Mouse (Mus musculus): ENCODE results near the gene Inppl1. TPM values are rescaled to one million over a fixed set of nuclear protein-coding genes. Genes with fewer than 3 reads are reported as not detected.

The Inppl1 gene
- total and polyA plus RNA-seq, 2 experiments from 2014 or later = 9.6 to 15.4 TPM

DNA sequence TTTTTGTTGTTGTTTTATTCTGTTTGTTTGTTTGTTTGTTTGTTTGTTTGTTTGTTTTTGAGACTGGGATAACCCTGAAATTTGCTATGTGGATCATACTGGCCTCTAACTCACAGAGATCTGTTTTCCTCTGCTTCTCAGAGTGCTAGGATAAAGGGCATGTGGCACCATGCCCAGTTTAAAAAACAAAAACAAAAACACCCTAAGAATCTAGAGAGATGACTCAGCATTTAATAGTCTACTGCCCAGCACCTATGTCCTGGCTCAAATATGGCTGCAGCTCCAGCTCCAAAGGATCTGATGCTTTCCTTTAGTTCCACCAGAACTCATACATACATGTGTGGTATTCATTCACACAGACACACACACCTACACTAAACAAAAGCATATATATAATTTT, 22.9 kb upstream of the Inppl1 start:
- no peak for DNase-seq
- Histone ChIP-seq H3K27ac (ENCODE audit: low read depth, low read length) (no peak overlapping the region), H3K9ac (no peak overlapping the region), H3K4me1 (ENCODE audit: insufficient read depth) (no peaks in the 10 kb centered on the region), H3K4me3 (ENCODE audit: low read depth, low read length) (no peak overlapping the region), H3K36me3 (ENCODE audit: insufficient read depth) (no peaks in the 10 kb centered on the region), H3K27me3 (ENCODE audit: insufficient read depth, low read length) (no peaks in the 10 kb centered on the region), H3K4me2 (ENCODE audit: low read depth) (no peak overlapping the region), H3K9me3 (ENCODE audit: low read length) (no peaks in the 10 kb centered on the region)
- ATAC-seq = no peak
- TF ChIP-seq CTCF (IDR thresholded peaks at IDR 0.05; ENCODE audit: low read depth) = no peak

DNA sequence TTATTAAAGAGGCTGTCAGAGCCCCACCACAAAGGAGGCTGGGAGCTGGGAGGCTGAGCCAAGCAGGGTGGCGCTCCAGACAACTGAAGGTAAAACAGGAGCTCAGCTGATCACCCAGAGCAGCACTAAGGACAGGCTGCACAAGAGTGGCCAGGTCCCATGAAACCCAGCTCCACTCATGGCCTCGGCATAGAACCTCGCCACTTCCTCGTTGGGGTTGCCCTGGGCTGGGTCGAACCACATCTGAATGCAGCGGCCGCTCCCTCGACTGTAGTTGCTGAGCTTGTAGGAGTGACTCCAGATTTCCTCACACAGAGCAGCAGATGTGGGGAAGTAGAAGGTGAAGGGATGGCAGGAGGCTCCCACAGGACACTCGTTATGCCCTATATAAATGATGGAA, 20.3 kb upstream of the Inppl1 start:
- Histone ChIP-seq H3K36me3 (ENCODE audit: insufficient read depth) (no peaks in the 10 kb centered on the region), H3K9ac (no peak overlapping the region), H3K4me1 (ENCODE audit: insufficient read depth) (no peaks in the 10 kb centered on the region), H3K9me3 (ENCODE audit: low read length) (no peaks in the 10 kb centered on the region), H3K27me3 (ENCODE audit: insufficient read depth, low read length) (no peaks in the 10 kb centered on the region), H3K4me3 (ENCODE audit: low read depth, low read length) (no peak overlapping the region), H3K4me2 (ENCODE audit: low read depth) (no peak overlapping the region), H3K27ac (ENCODE audit: low read depth, low read length) (no peak overlapping the region)
- ATAC-seq (no peak), DNase-seq (no peak)
- 77% methylated on average over 9 of the region's 9 CpGs for WGBS
- TF ChIP-seq CTCF (IDR thresholded peaks at IDR 0.05; ENCODE audit: low read depth) = no peak

GRCm38 (mm10) chr7:101857094-101857493, 19.1 kb upstream of the Inppl1 start, which contains the start of gene Folr2:
Folr2 (minus strand) TSS chr7:101857194.
- H3K27me3 ChIP-seq (ENCODE audit: insufficient read depth, low read length) = no peaks in the 10 kb centered on the region
- no peaks in the 10 kb centered on the region for H3K36me3 ChIP-seq (ENCODE audit: insufficient read depth)
- TF ChIP-seq CTCF (IDR thresholded peaks at IDR 0.05; ENCODE audit: low read depth) = no peak
- no peak within 1 kb of the TSS for H3K9ac ChIP-seq
- no peak for DNase-seq
- 90% methylated on average over 4 of the region's 4 CpGs for whole genome bisulfite sequencing
- no peak within 1 kb of the TSS for H3K4me3 ChIP-seq (ENCODE audit: low read depth, low read length)
- H3K9me3 ChIP-seq (ENCODE audit: low read length) = no peaks in the 10 kb centered on the region
- ATAC-seq = no peak
- no peak within 1 kb of the TSS for H3K27ac ChIP-seq (ENCODE audit: low read depth, low read length)
- H3K4me1 ChIP-seq (ENCODE audit: insufficient read depth) = no peaks in the 10 kb centered on the region
- no peak within 1 kb of the TSS for H3K4me2 ChIP-seq (ENCODE audit: low read depth)

GRCm38 (mm10) chr7:101853816-101854215, 15.8 kb upstream of the Inppl1 start:
- H3K4me2 ChIP-seq (ENCODE audit: low read depth) = no peak overlapping the region
- H3K36me3 ChIP-seq (ENCODE audit: insufficient read depth) = no peaks in the 10 kb centered on the region
- no peak overlapping the region for H3K9ac ChIP-seq
- no peak for TF ChIP-seq CTCF (IDR thresholded peaks at IDR 0.05; ENCODE audit: low read depth)
- H3K9me3 ChIP-seq (ENCODE audit: low read length) = no peaks in the 10 kb centered on the region
- no peak overlapping the region for H3K4me3 ChIP-seq (ENCODE audit: low read depth, low read length)
- H3K4me1 ChIP-seq (ENCODE audit: insufficient read depth) = no peaks in the 10 kb centered on the region
- no peaks in the 10 kb centered on the region for H3K27me3 ChIP-seq (ENCODE audit: insufficient read depth, low read length)
- 88% methylated on average over 2 of the region's 2 CpGs for WGBS
- ATAC-seq = no peak
- no peak for DNase-seq
- no peak overlapping the region for H3K27ac ChIP-seq (ENCODE audit: low read depth, low read length)

DNA sequence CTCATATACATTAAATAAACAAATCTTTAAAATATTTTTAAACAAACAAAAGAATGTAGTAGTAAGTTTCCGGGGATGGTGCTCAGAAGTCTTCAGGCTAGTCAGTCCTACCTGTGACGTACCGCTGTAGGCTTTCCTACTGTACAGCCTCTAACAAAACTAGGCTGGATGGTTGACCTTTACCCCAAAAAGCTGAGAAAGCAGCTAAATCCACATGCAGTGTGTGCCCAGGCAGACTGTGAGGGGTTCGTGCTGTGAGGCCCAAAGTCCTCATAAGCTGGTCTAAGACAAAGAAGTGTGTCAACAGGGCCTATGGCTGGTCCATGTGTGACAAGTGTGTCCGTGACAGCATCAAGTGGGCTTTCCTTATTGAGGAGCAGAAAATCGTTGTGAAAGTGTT, 14.8 kb upstream of the Inppl1 start:
- no peaks in the 10 kb centered on the region for H3K4me1 ChIP-seq (ENCODE audit: insufficient read depth)
- DNase-seq = no peak
- no peak for TF ChIP-seq CTCF (IDR thresholded peaks at IDR 0.05; ENCODE audit: low read depth)
- no peak overlapping the region for H3K4me2 ChIP-seq (ENCODE audit: low read depth)
- H3K4me3 ChIP-seq (ENCODE audit: low read depth, low read length) = no peak overlapping the region
- no peak overlapping the region for H3K9ac ChIP-seq
- ATAC-seq = no peak
- no peaks in the 10 kb centered on the region for H3K27me3 ChIP-seq (ENCODE audit: insufficient read depth, low read length)
- no peak overlapping the region for H3K27ac ChIP-seq (ENCODE audit: low read depth, low read length)
- 83% methylated on average over 6 of the region's 6 CpGs for WGBS
- H3K36me3 ChIP-seq (ENCODE audit: insufficient read depth) = no peaks in the 10 kb centered on the region
- H3K9me3 ChIP-seq (ENCODE audit: low read length) = no peaks in the 10 kb centered on the region

DNA sequence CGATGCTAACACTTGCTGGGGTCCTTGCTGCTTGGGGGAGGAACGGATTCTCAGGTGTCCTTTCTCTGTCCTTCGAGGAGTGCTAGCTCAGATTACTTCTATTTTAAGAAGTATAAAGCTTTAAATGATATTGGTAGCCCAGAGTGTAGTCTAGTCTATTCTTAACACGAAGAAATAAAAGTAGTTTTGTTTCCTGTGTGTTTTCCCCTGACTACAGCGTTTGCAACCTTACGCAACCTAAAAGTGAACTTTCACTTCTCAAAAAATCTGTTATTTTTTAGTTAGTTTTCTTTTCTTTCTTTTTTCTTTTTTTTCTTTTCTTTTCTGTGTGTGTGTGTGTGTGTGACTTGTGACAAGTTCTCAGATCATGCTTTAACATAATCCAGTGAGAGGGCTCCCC, 13.7 kb upstream of the Inppl1 start:
- no peaks in the 10 kb centered on the region for H3K9me3 ChIP-seq (ENCODE audit: low read length)
- no peaks in the 10 kb centered on the region for H3K36me3 ChIP-seq (ENCODE audit: insufficient read depth)
- no peaks in the 10 kb centered on the region for H3K27me3 ChIP-seq (ENCODE audit: insufficient read depth, low read length)
- H3K4me3 ChIP-seq (ENCODE audit: low read depth, low read length) = no peak overlapping the region
- H3K4me2 ChIP-seq (ENCODE audit: low read depth) = no peak overlapping the region
- 83% methylated on average over 6 of the region's 6 CpGs for WGBS
- no peak overlapping the region for H3K9ac ChIP-seq
- H3K27ac ChIP-seq (ENCODE audit: low read depth, low read length) = no peak overlapping the region
- no peaks in the 10 kb centered on the region for H3K4me1 ChIP-seq (ENCODE audit: insufficient read depth)
- DNase-seq (no peak), ATAC-seq (no peak)
- no peak for TF ChIP-seq CTCF (IDR thresholded peaks at IDR 0.05; ENCODE audit: low read depth)

GRCm38 (mm10) chr7:101847934-101848333, 9.9 kb upstream of the Inppl1 start:
- no peak overlapping the region for H3K4me3 ChIP-seq (ENCODE audit: low read depth, low read length)
- H3K4me1 ChIP-seq (ENCODE audit: insufficient read depth) = no peaks in the 10 kb centered on the region
- H3K36me3 ChIP-seq (ENCODE audit: insufficient read depth) = no peaks in the 10 kb centered on the region
- DNase-seq (no peak), ATAC-seq (no peak)
- H3K9me3 ChIP-seq (ENCODE audit: low read length) = no peaks in the 10 kb centered on the region
- no peak overlapping the region for H3K4me2 ChIP-seq (ENCODE audit: low read depth)
- no peaks in the 10 kb centered on the region for H3K27me3 ChIP-seq (ENCODE audit: insufficient read depth, low read length)
- H3K27ac ChIP-seq (ENCODE audit: low read depth, low read length) = no peak overlapping the region
- no peak for TF ChIP-seq CTCF (IDR thresholded peaks at IDR 0.05; ENCODE audit: low read depth)
- H3K9ac ChIP-seq = no peak overlapping the region
- WGBS = 100% methylated on average over 1 of the region's 1 CpGs

GRCm38 (mm10) chr7:101844186-101844585, 6.2 kb upstream of the Inppl1 start:
- no peaks in the 10 kb centered on the region for H3K27me3 ChIP-seq (ENCODE audit: insufficient read depth, low read length)
- no peak overlapping the region for H3K27ac ChIP-seq (ENCODE audit: low read depth, low read length)
- ATAC-seq (no peak), DNase-seq (no peak)
- TF ChIP-seq CTCF (IDR thresholded peaks at IDR 0.05; ENCODE audit: low read depth) = no peak
- no peaks in the 10 kb centered on the region for H3K4me1 ChIP-seq (ENCODE audit: insufficient read depth)
- no peaks in the 10 kb centered on the region for H3K36me3 ChIP-seq (ENCODE audit: insufficient read depth)
- H3K9me3 ChIP-seq (ENCODE audit: low read length) = no peaks in the 10 kb centered on the region
- no peak overlapping the region for H3K4me2 ChIP-seq (ENCODE audit: low read depth)
- no peak overlapping the region for H3K4me3 ChIP-seq (ENCODE audit: low read depth, low read length)
- no peak overlapping the region for H3K9ac ChIP-seq
- 87% methylated on average over 6 of the region's 6 CpGs for WGBS

Data from forebrain, postnatal 0 days (tissue).